9 mouse cellular contexts compared by ENCODE assay signal in the genomic region with DNA sequence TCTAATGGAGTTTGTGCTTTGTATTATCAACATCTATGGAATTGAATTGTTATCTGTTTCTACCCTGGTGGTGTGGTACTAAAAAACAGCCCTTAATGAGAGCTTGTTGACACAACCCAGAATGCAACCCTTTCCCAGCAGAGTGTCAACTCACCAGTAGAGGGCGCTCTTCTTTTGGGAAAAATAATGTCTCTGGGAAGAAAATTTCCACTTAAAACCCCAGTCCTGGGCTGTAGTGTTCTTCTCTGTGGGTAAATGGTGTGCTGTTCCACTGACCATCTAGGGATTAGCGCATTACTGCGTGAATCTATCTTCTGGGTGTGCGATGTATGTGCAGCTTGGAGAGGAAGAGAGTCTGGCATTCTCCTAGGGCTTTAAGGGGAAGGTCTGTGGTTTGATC.
DNase-seq lines count a peak whose midpoint lies in the region; ATAC-seq lines count a peak whose summit lies in the region.
"Had no signal": no experiment of that assay in that cellular context is flagged by ENCODE, and none has a peak within 500 bp of the region (broad histone marks: within the 10 kb centered on the region; RNA-seq: fewer than 3 reads in every experiment).

No protein-coding gene starts in this region.

- H3K36me3 ChIP-seq in heart, embryonic 12.5 days, result no peaks in the 10 kb centered on the region
- H3K36me3 ChIP-seq: limb, embryonic 13.5 days had no signal

- no peak overlapping the region for H3K4me3 ChIP-seq in heart, embryonic 12.5 days
- H3K4me3 ChIP-seq: limb, embryonic 13.5 days had no signal

- peaks cover 5% of the 10 kb centered on the region; the same call in 1 of the 2 replicates for H3K4me1 ChIP-seq in heart, embryonic 12.5 days (replicated peaks)

- peak; percentile 45 for DNase-seq in heart, adult 8-10 months (ENCODE audit: low spot score)
- DNase-seq in Muller cell, postnatal 12 days (ENCODE audit: inconsistent ontology term), result peak; percentile 59
- DNase-seq in cerebellum, postnatal 25 days, result peak; percentile 66 to 74
- peak; percentile 38 to 62 for DNase-seq in layer of hippocampus, adult 8-10 months (ENCODE audit: low spot score in 2 of 2)
- DNase-seq in thymus, postnatal 4 days, result peak; percentile 25

- no peaks in the 10 kb centered on the region for H3K27me3 ChIP-seq in heart, embryonic 12.5 days (replicated peaks)

- H3K9me3 ChIP-seq in heart, embryonic 12.5 days (replicated peaks), result no peaks in the 10 kb centered on the region
- H3K9me3 ChIP-seq: limb, embryonic 13.5 days had no signal

- 38% methylated on average over 4 of the region's 4 CpGs for WGBS in heart, embryonic 12.5 days

- no peak overlapping the region for H3K27ac ChIP-seq in heart, embryonic 12.5 days (ENCODE audit: poor library complexity, severe bottlenecking)
- H3K27ac ChIP-seq: limb, embryonic 13.5 days had no signal

- ATAC-seq in heart, embryonic 12.5 days (ENCODE audit: insufficient number of reproducible peaks, low FRiP score), result no peak
- peak; percentile 44; the same call in 1 of the 2 replicates for ATAC-seq in granulocyte monocyte progenitor cell, adult 5-6 weeks (replicated peaks; ENCODE audit: poor library complexity, severe bottlenecking)
- peak; percentile 63 for ATAC-seq in megakaryocyte progenitor cell, adult 5-6 weeks (replicated peaks; ENCODE audit: poor library complexity)

- no peak overlapping the region for H3K4me2 ChIP-seq in heart, embryonic 12.5 days
- H3K4me2 ChIP-seq: limb, embryonic 13.5 days had no signal

- H3K9ac ChIP-seq in heart, embryonic 12.5 days, result no peak overlapping the region
- H3K9ac ChIP-seq: limb, embryonic 13.5 days had no signal
